ENCODE assay signal across 9 mouse cellular contexts in genomic region chr7:19279052-19279451, GRCm38 (mm10). TPM values are rescaled to one million over a fixed set of nuclear protein-coding genes. Genes with fewer than 3 reads are reported as not detected.
A peak's percentile ranks its signal among the peaks of the same experiment; 100 is the strongest.
DNase-seq lines count a peak whose midpoint lies in the region; ATAC-seq and TF ChIP-seq lines count a peak whose summit lies in the region.
"Had no signal": no experiment of that assay in that cellular context is flagged by ENCODE, and none has a peak within 500 bp of the region (broad histone marks: within the 10 kb centered on the region; RNA-seq: fewer than 3 reads in every experiment).

No protein-coding gene starts in this region.

- no peaks in the 10 kb centered on the region; the same call in 1 of the 2 replicates for H3K4me1 ChIP-seq in lung, embryonic 14.5 days (ENCODE audit: insufficient read depth)
- peaks cover 16% of the 10 kb centered on the region for H3K4me1 ChIP-seq in forebrain, embryonic 13.5 days
- peaks cover 11% of the 10 kb centered on the region for H3K4me1 ChIP-seq in liver, embryonic 11.5 days (replicated peaks; ENCODE audit: control insufficient read depth, insufficient read depth, low read length)
- H3K4me1 ChIP-seq in stomach, embryonic 14.5 days (ENCODE audit: control insufficient read depth, insufficient read depth, low read length) = peaks cover 7% of the 10 kb centered on the region; the same call in 1 of the 2 replicates

- DNase-seq in lung, embryonic 14.5 days = no peak
- DNase-seq in lung, postnatal 14 days = no peak
- no peak for DNase-seq in liver, embryonic 11.5 days (ENCODE audit: low spot score)
- no peak for DNase-seq in gastrocnemius, postnatal 14 days
- no peak for DNase-seq in thymus, postnatal 14 days
- no peak for DNase-seq in layer of hippocampus, postnatal 14 days (ENCODE audit: low spot score in 2 of 2)
- DNase-seq: kidney, adult 18-20 months had no signal

- H3K27ac ChIP-seq in lung, embryonic 14.5 days (ENCODE audit: low read depth) = no peak overlapping the region
- no peak overlapping the region for H3K27ac ChIP-seq in forebrain, embryonic 13.5 days
- H3K27ac ChIP-seq in liver, embryonic 11.5 days (ENCODE audit: low read depth, low read length) = no peak overlapping the region
- no peak overlapping the region for H3K27ac ChIP-seq in stomach, embryonic 14.5 days (ENCODE audit: low read length)

- ATAC-seq in lung, embryonic 14.5 days (ENCODE audit: insufficient read depth) = no peak
- ATAC-seq in forebrain, embryonic 13.5 days = no peak
- ATAC-seq in liver, embryonic 11.5 days (replicated peaks; ENCODE audit: low FRiP score) = no peak
- ATAC-seq in stomach, embryonic 14.5 days (ENCODE audit: insufficient number of reproducible peaks, insufficient read depth, low FRiP score, low read depth) = no peak

- H3K36me3 ChIP-seq in lung, embryonic 14.5 days (ENCODE audit: insufficient read depth) = no peaks in the 10 kb centered on the region
- H3K36me3 ChIP-seq in forebrain, embryonic 13.5 days (ENCODE audit: poor library complexity, severe bottlenecking) = no peaks in the 10 kb centered on the region
- H3K36me3 ChIP-seq in liver, embryonic 11.5 days (ENCODE audit: control insufficient read depth, insufficient read depth, low read length) = no peaks in the 10 kb centered on the region
- H3K36me3 ChIP-seq in stomach, embryonic 14.5 days (ENCODE audit: control insufficient read depth, insufficient read depth, low read length) = no peaks in the 10 kb centered on the region

- peaks cover 49% of the 10 kb centered on the region for H3K27me3 ChIP-seq in lung, embryonic 14.5 days (ENCODE audit: insufficient read depth, low read length)
- peaks cover 50% of the 10 kb centered on the region for H3K27me3 ChIP-seq in forebrain, embryonic 13.5 days
- H3K27me3 ChIP-seq in liver, embryonic 11.5 days (replicated peaks; ENCODE audit: control insufficient read depth, insufficient read depth, low read length) = peaks cover 58% of the 10 kb centered on the region
- H3K27me3 ChIP-seq in stomach, embryonic 14.5 days (ENCODE audit: control insufficient read depth, insufficient read depth, low read length) = peaks cover 34% of the 10 kb centered on the region

- TF ChIP-seq CTCF in lung, embryonic 14.5 days (IDR thresholded peaks at IDR 0.05; ENCODE audit: low read depth) = no peak

- H3K9ac ChIP-seq in lung, embryonic 14.5 days = no peak overlapping the region
- H3K9ac ChIP-seq in forebrain, embryonic 13.5 days = no peak overlapping the region; the same call in 1 of the 2 replicates
- H3K9ac ChIP-seq in liver, embryonic 11.5 days (ENCODE audit: low read depth, low read length) = no peak overlapping the region
- no peak overlapping the region for H3K9ac ChIP-seq in stomach, embryonic 14.5 days (replicated peaks; ENCODE audit: low read depth, low read length)

- intact Hi-C loops in gastrocnemius, postnatal 14 days (cut with DNase I; ENCODE audit: low total_unique reads) = loop anchor here (2.0 kb wide), 1 partner anchor 38 kb away; no protein-coding TSS in a partner anchor

- WGBS in lung, embryonic 14.5 days = 3% methylated on average over 34 of the region's 34 CpGs
- 1% methylated on average over 34 of the region's 34 CpGs for WGBS in forebrain, embryonic 13.5 days
- WGBS in liver, embryonic 11.5 days = 4% methylated on average over 34 of the region's 34 CpGs
- WGBS in stomach, embryonic 14.5 days = 4% methylated on average over 34 of the region's 34 CpGs

- H3K9me3 ChIP-seq in lung, embryonic 14.5 days (ENCODE audit: low read depth, low read length) = no peaks in the 10 kb centered on the region
- H3K9me3 ChIP-seq in forebrain, embryonic 13.5 days (replicated peaks) = no peaks in the 10 kb centered on the region
- no peaks in the 10 kb centered on the region for H3K9me3 ChIP-seq in liver, embryonic 11.5 days (ENCODE audit: control insufficient read depth, low read length)
- no peaks in the 10 kb centered on the region for H3K9me3 ChIP-seq in stomach, embryonic 14.5 days (ENCODE audit: control insufficient read depth, low read depth, low read length)

- H3K4me3 ChIP-seq in lung, embryonic 14.5 days (ENCODE audit: low read depth, low read length) = peak overlapping the region; percentile 27; the same call in 1 of the 2 replicates
- peak overlapping the region; percentile 27 for H3K4me3 ChIP-seq in forebrain, embryonic 13.5 days
- peak overlapping the region; percentile 33 for H3K4me3 ChIP-seq in liver, embryonic 11.5 days (ENCODE audit: low read depth, low read length)
- H3K4me3 ChIP-seq in stomach, embryonic 14.5 days (ENCODE audit: low read depth, low read length) = peak overlapping the region; percentile 15

- H3K4me2 ChIP-seq in lung, embryonic 14.5 days = peak overlapping the region; percentile 45
- H3K4me2 ChIP-seq in forebrain, embryonic 13.5 days = peak overlapping the region; percentile 46
- H3K4me2 ChIP-seq in liver, embryonic 11.5 days = peak overlapping the region; percentile 56
- peak overlapping the region; percentile 31 for H3K4me2 ChIP-seq in stomach, embryonic 14.5 days (replicated peaks; ENCODE audit: low read depth, low read length)

RNA-seq across cellular contexts. Expression of gene Ppm1n, which starts 0.8 kb away (rescaled TPM):
- polyA plus RNA-seq in lung, embryonic 14.5 days (2014; fragmentation: Nextera tagmentation; extraction: Ambion mirVana) = not detected in 2 replicates
- polyA plus RNA-seq in forebrain, embryonic 13.5 days (2015; fragmentation: Nextera tagmentation; extraction: Ambion mirVana) = 0.18 and 0.80 TPM in 2 replicates
- not detected in 2 replicates for polyA plus RNA-seq in liver, embryonic 11.5 days (2014; fragmentation: Nextera tagmentation; extraction: Ambion mirVana)
- 0.15 TPM in 1 of 2 replicates, not detected in the other for polyA plus RNA-seq in stomach, embryonic 14.5 days (2014; fragmentation: Nextera tagmentation; extraction: Ambion mirVana)
- not detected for total RNA-seq in gastrocnemius, postnatal 14 days (2021)
- total RNA-seq in layer of hippocampus, postnatal 14 days (2021) = under 1 TPM in 1 of 2 experiments, not detected in 1; 0.79 TPM

RNA-seq across cellular contexts. Expression of gene Rtn2, which starts 3.4 kb away (rescaled TPM):
- polyA plus RNA-seq in lung, embryonic 14.5 days (2014; fragmentation: Nextera tagmentation; extraction: Ambion mirVana) = 8.0 and 9.1 TPM in 2 replicates
- polyA plus RNA-seq in forebrain, embryonic 13.5 days (2015; fragmentation: Nextera tagmentation; extraction: Ambion mirVana) = 87.9 and 92.4 TPM in 2 replicates
- 8.2 and 11.1 TPM in 2 replicates for polyA plus RNA-seq in liver, embryonic 11.5 days (2014; fragmentation: Nextera tagmentation; extraction: Ambion mirVana)
- polyA plus RNA-seq in stomach, embryonic 14.5 days (2014; fragmentation: Nextera tagmentation; extraction: Ambion mirVana) = 11.7 and 13.9 TPM in 2 replicates
- total RNA-seq in gastrocnemius, postnatal 14 days (2021) = 100 to 1,000 TPM; 800 to 833 TPM
- 100 to 1,000 TPM in 1 of 2 experiments, 10 to 100 TPM in 1; 93.0 to 104 TPM for total RNA-seq in layer of hippocampus, postnatal 14 days (2021)

RNA-seq across cellular contexts. Expression of gene Vasp, which starts 7.4 kb away (rescaled TPM):
- polyA plus RNA-seq in lung, embryonic 14.5 days (2014; fragmentation: Nextera tagmentation; extraction: Ambion mirVana) = 88.9 and 95.3 TPM in 2 replicates
- 31.0 and 32.7 TPM in 2 replicates for polyA plus RNA-seq in forebrain, embryonic 13.5 days (2015; fragmentation: Nextera tagmentation; extraction: Ambion mirVana)
- polyA plus RNA-seq in liver, embryonic 11.5 days (2014; fragmentation: Nextera tagmentation; extraction: Ambion mirVana) = 85.9 and 87.5 TPM in 2 replicates
- polyA plus RNA-seq in stomach, embryonic 14.5 days (2014; fragmentation: Nextera tagmentation; extraction: Ambion mirVana) = 48.1 and 64.9 TPM in 2 replicates
- 10 to 100 TPM; 31.0 to 35.1 TPM for total RNA-seq in gastrocnemius, postnatal 14 days (2021)
- 10 to 100 TPM; 23.2 to 24.2 TPM for total RNA-seq in layer of hippocampus, postnatal 14 days (2021)

RNA-seq across cellular contexts. Expression of gene Fosb, which starts 30.8 kb away (rescaled TPM):
- polyA plus RNA-seq in lung, embryonic 14.5 days (2014; fragmentation: Nextera tagmentation; extraction: Ambion mirVana) = not detected in 2 replicates
- polyA plus RNA-seq in forebrain, embryonic 13.5 days (2015; fragmentation: Nextera tagmentation; extraction: Ambion mirVana) = 0.06 TPM in 1 of 2 replicates, not detected in the other
- polyA plus RNA-seq in liver, embryonic 11.5 days (2014; fragmentation: Nextera tagmentation; extraction: Ambion mirVana) = 0.07 TPM in 1 of 2 replicates, not detected in the other
- 0.07 TPM in 1 of 2 replicates, not detected in the other for polyA plus RNA-seq in stomach, embryonic 14.5 days (2014; fragmentation: Nextera tagmentation; extraction: Ambion mirVana)
- total RNA-seq in gastrocnemius, postnatal 14 days (2021) = under 1 TPM; 0.69 to 0.90 TPM
- 1 to 10 TPM; 6.1 to 6.5 TPM for total RNA-seq in layer of hippocampus, postnatal 14 days (2021)

RNA-seq across cellular contexts. Expression of gene Opa3, which starts 50.9 kb away (rescaled TPM):
- polyA plus RNA-seq in lung, embryonic 14.5 days (2014; fragmentation: Nextera tagmentation; extraction: Ambion mirVana) = 38.0 and 39.4 TPM in 2 replicates
- polyA plus RNA-seq in forebrain, embryonic 13.5 days (2015; fragmentation: Nextera tagmentation; extraction: Ambion mirVana) = 42.1 and 47.5 TPM in 2 replicates
- polyA plus RNA-seq in liver, embryonic 11.5 days (2014; fragmentation: Nextera tagmentation; extraction: Ambion mirVana) = 31.6 and 33.9 TPM in 2 replicates
- polyA plus RNA-seq in stomach, embryonic 14.5 days (2014; fragmentation: Nextera tagmentation; extraction: Ambion mirVana) = 37.1 and 42.9 TPM in 2 replicates
- 10 to 100 TPM; 35.1 to 43.0 TPM for total RNA-seq in gastrocnemius, postnatal 14 days (2021)
- 10 to 100 TPM; 37.3 to 39.9 TPM for total RNA-seq in layer of hippocampus, postnatal 14 days (2021)
